Mouse (Mus musculus) gastrocnemius, postnatal 36 days (tissue): Measurements from ENCODE around the gene Akap7. TPM values are rescaled to one million over a fixed set of nuclear protein-coding genes. Genes with fewer than 3 reads are reported as not detected.

Experiments used
- DNase-seq, 2 experiments: peaks; one replicate each; pipeline ENCODE4 v3.0.0; 2022
- intact Hi-C: fragments of 180-260 bp; cut with DNase I; formaldehyde crosslinking; loops from one replicate; pipeline ENCODE4 v1.15.1; 2025
- long read RNA-seq, 2 experiments: library from polyadenylated mRNA; stranded (forward); transcript quantifications; one replicate each; pipeline ENCODE4 v2.0.0; 2021
- total RNA-seq, 2 experiments: library from RNA; stranded (reverse); gene quantifications; 2 replicates each; pipeline ENCODE4 v1.2.3; 2021

The Akap7 gene
- total RNA-seq: 10 to 100 TPM; 18.6 to 23.3 TPM
- long read RNA-seq, experiment 1, partial matches to known transcripts: 1 of 9 reads
- long read RNA-seq, experiment 1, other reads (novel, unspliced or antisense): 8 of 9 reads
- long read RNA-seq, experiment 2, partial matches to known transcripts: 0 of 6 reads
- long read RNA-seq, experiment 2, other reads (novel, unspliced or antisense): 6 of 6 reads

- no peak for DNase-seq
- intact Hi-C loops: no loop called here
Observed at GRCm38 (mm10) chr10:25307770-25308169, at the start of gene Akap7. Akap7 (minus strand) TSS chr10:25307870.

GRCm38 (mm10) chr10:25354390-25354789 is 46.7 kb upstream of the Akap7 start:
- intact Hi-C loops: no loop called here
- DNase-seq: no peak

- intact Hi-C loops: no loop called here
- no peak for DNase-seq
Observed at GRCm38 (mm10) chr10:25353941-25354340, 46.3 kb upstream of the Akap7 start.

- intact Hi-C loops: no loop called here
- no peak for DNase-seq
Observed at GRCm38 (mm10) chr10:25342801-25343200, 35.1 kb upstream of the Akap7 start.

- intact Hi-C loops: no loop called here
- no peak for DNase-seq
Observed at GRCm38 (mm10) chr10:25340675-25341074, 33.0 kb upstream of the Akap7 start.

GRCm38 (mm10) chr10:25333390-25334079 is 25.9 kb upstream of the Akap7 start:
- intact Hi-C loops: no loop called here
- DNase-seq: no peak

GRCm38 (mm10) chr10:25331321-25332049 is 23.8 kb upstream of the Akap7 start:
- intact Hi-C loops: no loop called here
- DNase-seq: no peak

GRCm38 (mm10) chr10:25330094-25330493 is 22.4 kb upstream of the Akap7 start:
- DNase-seq: no peak
- intact Hi-C loops: no loop called here

- DNase-seq: no peak
- intact Hi-C loops: no loop called here
Observed at GRCm38 (mm10) chr10:25327511-25327910, 19.8 kb upstream of the Akap7 start.

- no peak for DNase-seq
- intact Hi-C loops: no loop called here
Observed at GRCm38 (mm10) chr10:25325690-25326089, 18.0 kb upstream of the Akap7 start.

GRCm38 (mm10) chr10:25321198-25321597 is 13.5 kb upstream of the Akap7 start:
- intact Hi-C loops: no loop called here
- no peak for DNase-seq

GRCm38 (mm10) chr10:25319531-25319930 is 11.9 kb upstream of the Akap7 start:
- intact Hi-C loops: no loop called here
- no peak for DNase-seq

- no peak for DNase-seq
- intact Hi-C loops: no loop called here
Observed at GRCm38 (mm10) chr10:25318405-25318804, 10.7 kb upstream of the Akap7 start.

GRCm38 (mm10) chr10:25317665-25318064 is 10.0 kb upstream of the Akap7 start:
- intact Hi-C loops: no loop called here
- no peak for DNase-seq

GRCm38 (mm10) chr10:25313856-25314584 is 6.3 kb upstream of the Akap7 start:
- intact Hi-C loops: no loop called here
- DNase-seq: no peak

- intact Hi-C loops: no loop called here
Observed at GRCm38 (mm10) chr10:25311554-25312212, 4.0 kb upstream of the Akap7 start.

GRCm38 (mm10) chr10:25310736-25311135 is 3.1 kb upstream of the Akap7 start:
- intact Hi-C loops: no loop called here
- DNase-seq: no peak

More at GRCm38 (mm10) chr10:25311554-25312212, 4.0 kb upstream of the Akap7 start:
- DNase-seq: no peak

GRCm38 (mm10) chr10:25309996-25310395 is 2.3 kb upstream of the Akap7 start:
- DNase-seq: no peak
- intact Hi-C loops: no loop called here

GRCm38 (mm10) chr10:25305146-25305545 is 2.5 kb downstream of the Akap7 start:
- intact Hi-C loops: no loop called here
- no peak for DNase-seq

- intact Hi-C loops: no loop called here
- no peak for DNase-seq
Observed at GRCm38 (mm10) chr10:25304608-25305007, 3.1 kb downstream of the Akap7 start.
